Mouse (Mus musculus) bone marrow, adult 2 months (tissue): ENCODE measurements around the gene Sox13. TPM values are rescaled to one million over a fixed set of nuclear protein-coding genes. Genes with fewer than 3 reads are reported as not detected.

Experiments used
- H3K27ac ChIP-seq: fragments of 200-500 bp; 2 replicates; pipeline ENCODE4 v1.5.1; 2012; ENCODE audit warnings: low read depth, mild to moderate bottlenecking, control low read depth, inconsistent platforms, low read length; ENCODE audit not compliant: control insufficient read depth, poor library complexity, insufficient read depth
- H3K4me1 ChIP-seq: fragments of 200-500 bp; 2 replicates; pipeline ENCODE4 v1.6.1; 2011; ENCODE audit warnings: low read length; ENCODE audit not compliant: control insufficient read depth, insufficient read depth
- H3K4me3 ChIP-seq: fragments of 200-500 bp; replicated peaks from 2 replicates; pipeline ENCODE3; 2011; ENCODE audit warnings: mild to moderate bottlenecking, low read depth, low read length, control low read depth; ENCODE audit not compliant: control insufficient read depth
- CTCF ChIP-seq: fragments of 200-500 bp; IDR thresholded peaks from 2 replicates; pipeline ENCODE4 v1.5.1; 2011; ENCODE audit warnings: low read length, control low read depth; ENCODE audit not compliant: control insufficient read depth, insufficient read depth
- POLR2A ChIP-seq: fragments of 200-500 bp; IDR thresholded peaks from 2 replicates; pipeline ENCODE4 v1.6.1; 2011; ENCODE audit warnings: low read depth, mild to moderate bottlenecking, control low read depth, low read length, borderline replicate concordance; ENCODE audit not compliant: control insufficient read depth
- WGBS: fragments of 180-500 bp; shearing (Covaris S2); methylation state at CpG from one replicate; pipeline ENCODE4 v1.1.7; 2018; 5-methylcytosine and 5-hydroxymethylcytosine counted together
- polyA plus RNA-seq: library from polyadenylated mRNA; stranded (reverse); fragments of >200 nt; gene quantifications from 2 replicates; pipeline ENCODE4 v1.2.4, GENCODE M21; 2011; ENCODE audit warnings: low replicate concordance; ENCODE audit not compliant: missing spikeins, insufficient read depth, insufficient read length

Sox13 gene
- polyA plus RNA-seq, 1 experiment: 1.1 TPM

- TF ChIP-seq POLR2A: no peak
- no peak for TF ChIP-seq CTCF
- Histone ChIP-seq H3K4me1 (no peaks in the 10 kb centered on the region), H3K4me3 (no peak overlapping the region), H3K27ac (no peak overlapping the region)
- WGBS: 62% methylated on average over 16 of the region's 16 CpGs
These were observed 2.1 kb downstream of the Sox13 start for GRCm38 (mm10) chr1:133421975-133422570.

- Histone ChIP-seq H3K4me3 (no peak overlapping the region), H3K27ac (no peak overlapping the region), H3K4me1 (peaks cover 1% of the 10 kb centered on the region; the same call in 1 of the 2 replicates)
- WGBS: 64% methylated on average over 2 of the region's 2 CpGs
- TF ChIP-seq CTCF (no peak), POLR2A (no peak)
These were observed 3.1 kb downstream of the Sox13 start for GRCm38 (mm10) chr1:133421061-133421460.

- no peak overlapping the region for H3K4me3 ChIP-seq
- TF ChIP-seq CTCF (no peak), POLR2A (no peak)
- H3K4me1 ChIP-seq: peaks cover 1% of the 10 kb centered on the region; the same call in 1 of the 2 replicates
- WGBS: 59% methylated on average over 3 of the region's 3 CpGs
- no peak overlapping the region for H3K27ac ChIP-seq
These were observed 3.7 kb downstream of the Sox13 start for GRCm38 (mm10) chr1:133420491-133420890.

GRCm38 (mm10) chr1:133419178-133419834, 4.9 kb downstream of the Sox13 start:
- TF ChIP-seq POLR2A (no peak), CTCF (no peak)
- H3K4me3 ChIP-seq: no peak overlapping the region
- H3K4me1 ChIP-seq: peaks cover 1% of the 10 kb centered on the region; the same call in 1 of the 2 replicates
- WGBS: 74% methylated on average over 3 of the region's 3 CpGs
- no peak overlapping the region for H3K27ac ChIP-seq

GRCm38 (mm10) chr1:133418164-133418800, 5.9 kb downstream of the Sox13 start:
- Histone ChIP-seq H3K27ac (no peak overlapping the region; the same call in 1 of the 2 replicates), H3K4me1 (peaks cover 1% of the 10 kb centered on the region; the same call in 1 of the 2 replicates), H3K4me3 (peak overlapping the region; percentile 61)
- WGBS: 5% methylated on average over 28 of the region's 28 CpGs
- TF ChIP-seq POLR2A (peak; percentile 9; the same call in 1 of the 2 replicates), CTCF (no peak)

- no peak overlapping the region for H3K27ac ChIP-seq
- H3K4me1 ChIP-seq: peaks cover 1% of the 10 kb centered on the region; the same call in 1 of the 2 replicates
- WGBS: 46% methylated on average over 1 of the region's 1 CpGs
- TF ChIP-seq POLR2A: no peak
- TF ChIP-seq CTCF: no peak
- H3K4me3 ChIP-seq: no peak overlapping the region
These were observed 6.6 kb downstream of the Sox13 start for GRCm38 (mm10) chr1:133417539-133417938.

- no peak overlapping the region for H3K27ac ChIP-seq
- peaks cover 1% of the 10 kb centered on the region; the same call in 1 of the 2 replicates for H3K4me1 ChIP-seq
- no peak overlapping the region for H3K4me3 ChIP-seq
- WGBS: 59% methylated on average over 3 of the region's 3 CpGs
- TF ChIP-seq CTCF: no peak
- no peak for TF ChIP-seq POLR2A
These were observed 7.1 kb downstream of the Sox13 start for GRCm38 (mm10) chr1:133417113-133417512.

- H3K27ac ChIP-seq: no peak overlapping the region
- WGBS: 59% methylated on average over 7 of the region's 7 CpGs
These were observed 7.7 kb downstream of the Sox13 start for GRCm38 (mm10) chr1:133416472-133416871.

More at GRCm38 (mm10) chr1:133416472-133416871, 7.7 kb downstream of the Sox13 start:
- H3K4me1 ChIP-seq: peaks cover 1% of the 10 kb centered on the region; the same call in 1 of the 2 replicates
- TF ChIP-seq CTCF (no peak), POLR2A (no peak)
- no peak overlapping the region for H3K4me3 ChIP-seq
